Comparison of ENCODE assay signal across 10 mouse cellular contexts in the genomic region with DNA sequence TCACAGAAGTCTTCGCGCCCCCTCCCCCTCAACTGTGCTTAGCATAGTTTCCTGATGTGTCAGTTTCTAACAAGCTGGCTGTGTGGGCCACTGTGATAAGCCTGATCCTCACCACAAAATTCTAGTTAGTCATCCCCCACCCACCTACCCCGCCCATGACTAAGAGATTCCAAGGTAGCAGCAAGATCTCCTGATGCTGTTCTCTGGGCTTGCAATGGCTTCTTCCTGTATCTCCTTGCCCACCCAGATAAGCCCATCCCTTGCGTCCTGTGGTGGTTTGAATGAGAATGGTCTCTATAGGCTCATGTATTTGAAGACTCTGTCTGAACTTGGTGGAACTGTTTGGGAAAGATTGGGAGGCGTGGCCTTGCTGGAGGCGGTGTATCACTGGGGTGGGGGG. TPM values are rescaled to one million over a fixed set of nuclear protein-coding genes. Genes with fewer than 3 reads are reported as not detected.
A peak's percentile ranks its signal among the peaks of the same experiment; 100 is the strongest.
DNase-seq lines count a peak whose midpoint lies in the region; ATAC-seq and TF ChIP-seq lines count a peak whose summit lies in the region.
"Had no signal": no experiment of that assay in that cellular context is flagged by ENCODE, and none has a peak within 500 bp of the region (broad histone marks: within the 10 kb centered on the region; RNA-seq: fewer than 3 reads in every experiment).

No protein-coding gene starts in this region.

- no peaks in the 10 kb centered on the region for H3K27me3 ChIP-seq in spleen, adult 2 months (ENCODE audit: control insufficient read depth, insufficient read depth, low read length)
- H3K27me3 ChIP-seq in hindbrain, embryonic 14.5 days (ENCODE audit: control insufficient read depth, insufficient read depth, low read length), result no peaks in the 10 kb centered on the region
- H3K27me3 ChIP-seq: neural tube, embryonic 13.5 days had no signal

- H3K4me2 ChIP-seq in hindbrain, embryonic 14.5 days (replicated peaks), result no peak overlapping the region
- H3K4me2 ChIP-seq: neural tube, embryonic 13.5 days had no signal

- no peak overlapping the region for H3K9ac ChIP-seq in hindbrain, embryonic 14.5 days
- H3K9ac ChIP-seq: neural tube, embryonic 13.5 days had no signal

- 0 out of 2 replicates have a peak, but pooled peaks have one; percentile 6 for ATAC-seq in granulocyte monocyte progenitor cell, adult 5-6 weeks (replicated peaks; ENCODE audit: poor library complexity, severe bottlenecking)
- no peak for ATAC-seq in cerebellum, adult (ENCODE audit: insufficient number of reproducible peaks, low FRiP score, low TSS enrichment)
- ATAC-seq in hindbrain, embryonic 14.5 days (ENCODE audit: low FRiP score), result no peak

- WGBS in spleen, adult 2 months, result 66% methylated on average over 6 of the region's 6 CpGs
- over 99% methylated on average over 6 of the region's 6 CpGs for WGBS in hindbrain, embryonic 14.5 days

- DNase-seq in right cerebral cortex, adult 2 months (ENCODE audit: low spot score in 2 of 2), result peak; percentile 45 to 57
- DNase-seq in right cerebral cortex, postnatal 25 days, result no peak
- DNase-seq in MEL-GATA-1-ER (ENCODE audit: extremely low read depth, low read depth), result peak; percentile 98
- DNase-seq in spleen, adult 2 months (ENCODE audit: low read depth in 1 of 2, low spot score in 2 of 2), result no peak
- no peak for DNase-seq in hindbrain, embryonic 14.5 days (ENCODE audit: low spot score)
- DNase-seq in cerebellum, postnatal 4 days (ENCODE audit: low spot score in 2 of 2), result no peak
- DNase-seq: embryo, embryonic 11 days had no signal

- H3K27ac ChIP-seq in spleen, adult 2 months (ENCODE audit: insufficient read depth, low read length), result peak overlapping the region; percentile 54
- no peak overlapping the region for H3K27ac ChIP-seq in hindbrain, embryonic 14.5 days
- H3K27ac ChIP-seq: neural tube, embryonic 13.5 days had no signal

- TF ChIP-seq CTCF in spleen, adult 2 months (IDR thresholded peaks at IDR 0.05; ENCODE audit: extremely low read depth, insufficient read depth, insufficient read length, insufficient replicate concordance), result no peak

- peaks cover 21% of the 10 kb centered on the region; the same call in 1 of the 2 replicates for H3K4me1 ChIP-seq in spleen, adult 2 months (ENCODE audit: control insufficient read depth, insufficient read depth, insufficient read length)
- H3K4me1 ChIP-seq in hindbrain, embryonic 14.5 days (replicated peaks; ENCODE audit: control insufficient read depth, insufficient read depth, low read length), result no peaks in the 10 kb centered on the region

- H3K4me3 ChIP-seq in spleen, adult 2 months (ENCODE audit: extremely low read depth, insufficient read depth, insufficient read length), result no peak overlapping the region
- no peak overlapping the region for H3K4me3 ChIP-seq in hindbrain, embryonic 14.5 days (replicated peaks; ENCODE audit: low read length)
- H3K4me3 ChIP-seq: neural tube, embryonic 13.5 days had no signal

- no peak for TF ChIP-seq POLR2A in spleen, adult 2 months (IDR thresholded peaks at IDR 0.05; ENCODE audit: low read depth, low read length)

- H3K36me3 ChIP-seq in spleen, adult 2 months (ENCODE audit: control insufficient read depth, insufficient read depth, low read length), result peaks cover 7% of the 10 kb centered on the region
- no peaks in the 10 kb centered on the region for H3K36me3 ChIP-seq in hindbrain, embryonic 14.5 days (replicated peaks; ENCODE audit: control insufficient read depth, insufficient read depth)

- H3K9me3 ChIP-seq in hindbrain, embryonic 14.5 days (ENCODE audit: control insufficient read depth, low read length), result 0 out of 2 replicates have a peak, but pooled peaks cover 4% of the 10 kb centered on the region
- H3K9me3 ChIP-seq: neural tube, embryonic 13.5 days had no signal

RNA-seq across cellular contexts. Expression of a gene that starts 18.4 kb away (rescaled TPM):
- total RNA-seq in granulocyte monocyte progenitor cell, adult 5-6 weeks (2014; fragmentation: Nextera tagmentation), result 2.1 and 4.6 TPM in 2 replicates
- 7.8 and 8.8 TPM in 2 replicates for total RNA-seq in granulocyte monocyte progenitor cell, adult 5-6 weeks (2017)
- polyA plus RNA-seq in spleen, adult 2 months (2012; rRNA removed), result 19.1 and 19.2 TPM in 2 replicates
- 9.1 and 11.7 TPM in 2 replicates for polyA plus RNA-seq in hindbrain, embryonic 14.5 days (2014; fragmentation: Nextera tagmentation; extraction: Ambion mirVana)

RNA-seq across cellular contexts. Expression of a gene that starts 21.9 kb away (rescaled TPM):
- 38.2 and 59.1 TPM in 2 replicates for total RNA-seq in granulocyte monocyte progenitor cell, adult 5-6 weeks (2014; fragmentation: Nextera tagmentation)
- 15.0 and 16.4 TPM in 2 replicates for total RNA-seq in granulocyte monocyte progenitor cell, adult 5-6 weeks (2017)
- 19.3 and 24.3 TPM in 2 replicates for polyA plus RNA-seq in spleen, adult 2 months (2012; rRNA removed)
- 70.4 and 83.1 TPM in 2 replicates for polyA plus RNA-seq in hindbrain, embryonic 14.5 days (2014; fragmentation: Nextera tagmentation; extraction: Ambion mirVana)

RNA-seq across cellular contexts. Expression of a gene that starts 22.3 kb away (rescaled TPM):
- 21.5 and 21.7 TPM in 2 replicates for total RNA-seq in granulocyte monocyte progenitor cell, adult 5-6 weeks (2014; fragmentation: Nextera tagmentation)
- total RNA-seq in granulocyte monocyte progenitor cell, adult 5-6 weeks (2017), result 18.3 and 20.9 TPM in 2 replicates
- 28.9 and 33.9 TPM in 2 replicates for polyA plus RNA-seq in spleen, adult 2 months (2012; rRNA removed)
- polyA plus RNA-seq in hindbrain, embryonic 14.5 days (2014; fragmentation: Nextera tagmentation; extraction: Ambion mirVana), result 46.8 and 52.2 TPM in 2 replicates

RNA-seq across cellular contexts. Expression of a gene that starts 30.7 kb away (rescaled TPM):
- total RNA-seq in granulocyte monocyte progenitor cell, adult 5-6 weeks (2014; fragmentation: Nextera tagmentation), result 49.1 and 55.7 TPM in 2 replicates
- total RNA-seq in granulocyte monocyte progenitor cell, adult 5-6 weeks (2017), result 48.6 and 62.5 TPM in 2 replicates
- polyA plus RNA-seq in spleen, adult 2 months (2012; rRNA removed), result 344 and 382 TPM in 2 replicates
- polyA plus RNA-seq in hindbrain, embryonic 14.5 days (2014; fragmentation: Nextera tagmentation; extraction: Ambion mirVana), result 3.0 and 4.1 TPM in 2 replicates

RNA-seq across cellular contexts. Expression of a gene that starts 32.4 kb away (rescaled TPM):
- 74.4 and 92.3 TPM in 2 replicates for total RNA-seq in granulocyte monocyte progenitor cell, adult 5-6 weeks (2014; fragmentation: Nextera tagmentation)
- 165 and 231 TPM in 2 replicates for total RNA-seq in granulocyte monocyte progenitor cell, adult 5-6 weeks (2017)
- polyA plus RNA-seq in spleen, adult 2 months (2012; rRNA removed), result 65.1 and 79.6 TPM in 2 replicates
- 65.5 and 74.9 TPM in 2 replicates for polyA plus RNA-seq in hindbrain, embryonic 14.5 days (2014; fragmentation: Nextera tagmentation; extraction: Ambion mirVana)

Comparison
In these comparisons a context has a peak if more than half of its experiments do, and no peak if none do; other contexts are left out.
1. DNase-seq: peak in right cerebral cortex, adult 2 months (2 of 2) and MEL-GATA-1-ER (single experiment); none in right cerebral cortex, postnatal 25 days (single experiment), spleen, adult 2 months (0 of 2), hindbrain, embryonic 14.5 days (single experiment) and cerebellum, postnatal 4 days (0 of 2).